Mouse (Mus musculus) kidney, adult 2 months (tissue): Measurements from ENCODE around the gene Ttc3.

Experiments
- CTCF ChIP-seq: fragments of 200-500 bp; conservative IDR thresholded peaks from 2 replicates; pipeline ENCODE4 v1.5.1; 2011; ENCODE audit warnings: low read depth, mild to moderate bottlenecking, control low read depth, low read length, moderate library complexity, mixed read lengths; ENCODE audit not compliant: insufficient read depth, insufficient read length
- POLR2A ChIP-seq: fragments of 200-500 bp; IDR thresholded peaks from one replicate; pipeline ENCODE4 v1.6.1; 2011; ENCODE audit warnings: low read depth, low read length, control low read depth

DNA sequence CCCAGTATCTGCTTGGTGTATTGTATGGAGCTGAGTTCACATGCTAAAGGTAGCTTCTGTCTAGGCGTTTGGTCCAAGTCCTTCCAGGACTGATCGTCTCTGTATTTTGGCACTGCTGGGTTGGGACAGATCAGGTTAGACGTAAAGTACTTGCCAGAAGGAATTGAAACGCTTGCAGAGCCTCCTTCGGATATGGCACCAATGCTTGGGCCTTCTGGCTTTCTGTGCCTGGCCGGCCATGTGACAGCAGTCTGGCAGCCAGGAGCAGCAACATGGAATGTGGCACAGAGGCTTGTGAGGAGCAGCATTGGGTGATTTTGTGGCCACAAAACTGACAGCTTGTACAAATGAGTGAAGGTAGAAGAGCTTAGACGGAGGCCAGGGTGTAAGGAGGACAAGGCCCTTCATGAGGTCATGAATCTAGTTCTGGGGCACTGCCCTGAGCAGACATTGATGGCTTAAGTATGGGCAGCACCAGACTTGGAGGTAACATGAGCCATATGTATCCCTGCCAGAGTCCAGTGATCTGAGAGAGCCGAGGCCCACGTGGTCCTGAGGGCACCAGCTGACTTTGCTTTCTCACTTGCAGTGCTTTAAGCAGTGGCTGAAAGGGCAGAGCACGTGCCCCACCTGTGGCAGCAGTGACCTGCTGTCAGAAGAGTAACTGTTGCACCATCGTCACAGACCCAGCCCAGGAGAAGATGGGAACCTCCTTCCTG, 97.1 kb downstream of the Ttc3 start:
- TF ChIP-seq CTCF, result no peak
- TF ChIP-seq POLR2A, result no peak
